Mouse (Mus musculus): Measurements from ENCODE around the gene Sept5. TPM values are rescaled to one million over a fixed set of nuclear protein-coding genes. Genes with fewer than 3 reads are reported as not detected.

Sept5 gene
- 100 to 1,000 TPM; 801 to 836 TPM for total RNA-seq (2021)
- long read RNA-seq, experiment 1, transcript Sept5-205 (11 exons, 3,678 nt) = major isoform, 500 of 605 reads
- long read RNA-seq, experiment 1, partial matches to known transcripts = 41 of 605 reads
- long read RNA-seq, experiment 1, other reads (novel, unspliced or antisense) = 64 of 605 reads
- long read RNA-seq, experiment 2, transcript Sept5-205 (11 exons, 3,678 nt) = major isoform, 505 of 604 reads
- long read RNA-seq, experiment 2, partial matches to known transcripts = 35 of 604 reads
- long read RNA-seq, experiment 2, other reads (novel, unspliced or antisense) = 64 of 604 reads

DNA sequence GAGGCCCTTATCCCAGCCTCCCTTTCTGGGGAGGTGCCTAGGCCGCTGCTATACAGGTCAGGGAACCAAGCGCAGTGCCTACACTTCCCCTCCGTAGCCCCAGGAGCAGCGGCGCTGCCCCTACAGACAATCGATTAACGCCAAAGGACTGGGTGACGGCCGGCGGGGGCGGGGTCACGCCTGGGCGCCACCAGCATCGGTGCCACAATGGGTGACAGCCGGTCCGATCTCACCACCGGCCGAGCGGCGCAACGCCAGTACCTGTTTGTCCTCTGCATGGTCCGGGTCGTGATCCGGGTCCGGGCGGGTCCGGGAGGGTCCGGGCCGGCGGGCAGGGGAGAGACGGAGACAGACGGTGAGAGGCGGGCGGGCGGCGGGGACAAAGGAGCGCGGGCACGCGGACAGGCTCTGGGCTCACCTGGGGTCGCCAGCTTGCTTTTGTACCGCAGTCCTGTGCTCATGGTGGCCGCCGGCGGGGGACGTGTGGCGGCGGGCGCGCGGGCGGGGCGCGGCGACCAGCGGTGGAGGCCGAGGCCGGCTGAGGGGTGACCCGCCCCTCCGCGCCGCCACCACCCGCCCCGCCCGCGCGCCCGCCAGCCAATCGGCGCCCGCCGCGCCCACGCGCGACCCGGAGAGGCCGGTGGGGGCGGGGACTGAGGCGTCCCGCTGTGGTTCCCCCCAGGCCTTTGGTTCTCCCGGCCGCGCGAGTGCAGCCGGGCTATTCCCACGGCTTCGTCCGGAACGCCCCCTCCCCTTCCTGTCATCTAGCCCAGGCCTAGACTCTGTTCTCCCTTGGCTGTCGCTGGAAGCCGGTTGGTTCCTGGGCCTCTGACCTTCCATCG, at the start of gene Sept5:
Gene Sept5 (minus strand): TSS at position 565 of the 842 bp plus-strand sequence.
- Histone ChIP-seq H3K27ac (peak within 1 kb of the TSS; percentile 93), H3K4me3 (peak within 1 kb of the TSS; percentile 84)
- no peak for TF ChIP-seq CTCF (IDR thresholded peaks at IDR 0.05)
- peak; percentile 81 to 82 for DNase-seq (ENCODE audit: extremely low spot score in 1 of 2, low spot score in 2 of 2)
- intact Hi-C loops (cut with DNase I) = loop anchor here (1.0 to 2.0 kb wide), 2 partner anchors 52 to 169 kb away; no protein-coding TSS in a partner anchor

DNA sequence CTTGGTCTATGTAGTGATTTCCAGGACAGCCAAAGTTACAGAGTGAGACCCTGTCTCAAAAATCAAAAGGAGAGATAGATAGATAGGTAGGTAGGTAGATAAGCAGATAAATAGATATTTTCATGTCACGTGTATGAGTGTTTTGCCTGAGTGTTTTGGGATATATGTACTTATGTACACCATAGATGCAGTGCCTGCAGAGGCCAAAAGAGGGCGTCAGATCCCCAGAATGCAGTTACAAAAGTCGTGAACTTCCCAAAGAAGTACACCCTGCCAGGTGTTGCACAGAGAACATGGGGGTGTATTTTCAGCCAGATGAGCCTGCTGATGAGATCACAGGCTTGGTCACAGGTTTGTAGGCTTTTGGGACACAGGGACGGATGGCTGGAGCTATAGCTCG, 49.4 kb upstream of the Sept5 start:
- H3K4me3 ChIP-seq = no peak overlapping the region
- TF ChIP-seq CTCF (IDR thresholded peaks at IDR 0.05) = peak; percentile 11
- intact Hi-C loops (cut with DNase I) = no loop called here
- H3K27ac ChIP-seq = no peak overlapping the region
- DNase-seq (ENCODE audit: extremely low spot score in 1 of 2, low spot score in 2 of 2) = no peak

DNA sequence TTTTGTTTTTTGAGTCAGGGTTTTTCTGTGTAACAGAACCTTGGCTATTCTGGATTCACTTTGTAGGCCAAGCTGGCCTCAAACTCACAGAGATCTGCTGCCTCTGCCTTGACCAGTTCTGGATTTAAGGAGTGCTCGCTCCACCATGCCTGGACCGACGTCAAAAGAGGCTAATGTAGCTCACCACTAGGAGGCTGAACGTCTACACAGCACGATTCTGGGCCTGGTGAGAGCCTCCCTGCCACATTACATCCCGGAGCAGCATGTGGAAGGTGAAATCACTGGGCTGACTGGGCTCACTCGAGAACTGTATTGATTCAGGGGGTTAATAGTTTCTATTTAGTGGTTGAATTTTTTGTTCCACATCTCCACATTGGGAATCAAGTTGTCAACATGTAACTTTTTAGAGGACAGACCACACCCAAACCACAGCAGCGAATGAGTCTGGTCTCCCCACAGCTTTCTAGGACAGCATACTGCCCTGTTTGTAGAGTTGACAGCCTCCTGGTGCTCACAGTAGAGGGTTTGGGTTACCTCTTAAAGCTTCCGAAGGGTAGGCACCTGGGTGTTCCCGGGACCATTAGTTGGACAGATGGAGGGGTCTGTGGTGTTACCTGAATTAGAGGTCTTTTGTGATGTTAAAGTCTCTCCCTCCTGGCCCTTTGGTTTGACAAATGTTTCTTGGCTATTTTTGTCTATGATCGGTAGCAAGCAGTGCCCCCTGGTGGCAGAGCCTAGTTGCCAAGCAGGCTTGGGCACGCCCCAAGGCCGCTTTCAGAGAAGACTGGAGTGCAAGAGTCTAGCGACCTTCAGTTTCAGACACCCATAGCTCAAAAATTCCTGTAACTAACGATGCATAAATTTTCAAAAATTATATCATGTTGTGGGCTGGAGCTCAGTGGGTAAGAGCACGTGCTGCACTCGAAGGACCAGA, 48.3 kb upstream of the Sept5 start:
- peak; percentile 56 to 65 for DNase-seq (ENCODE audit: extremely low spot score in 1 of 2, low spot score in 2 of 2)
- Histone ChIP-seq H3K4me3 (no peak overlapping the region), H3K27ac (no peak overlapping the region)
- peak; percentile 82 for TF ChIP-seq CTCF (IDR thresholded peaks at IDR 0.05)
- intact Hi-C loops (cut with DNase I) = loop anchor here (1.0 kb wide), 1 partner anchor 52 kb away; the partner anchor contains the start of gene Gm49601

DNA sequence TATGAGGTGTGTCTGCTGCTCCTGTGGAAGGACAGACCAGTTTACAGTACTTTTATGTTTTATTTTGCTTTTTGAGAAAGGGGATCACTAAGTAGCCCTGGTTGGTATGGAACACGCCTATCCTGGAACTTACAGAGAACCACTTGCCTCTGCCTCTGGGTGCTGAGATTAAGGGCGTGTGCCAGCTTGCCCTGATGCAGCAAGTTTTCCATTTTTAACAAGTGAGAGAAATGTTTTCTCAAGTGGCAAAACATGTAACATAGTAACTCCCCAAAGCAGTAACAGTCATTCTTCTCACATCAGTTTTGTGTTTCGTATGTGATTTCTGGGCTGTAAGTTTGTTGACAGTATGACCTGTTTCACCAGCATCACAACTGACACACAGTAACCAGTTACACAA, 43.3 kb upstream of the Sept5 start:
- DNase-seq (ENCODE audit: extremely low spot score in 1 of 2, low spot score in 2 of 2) = no peak
- intact Hi-C loops (cut with DNase I) = no loop called here
- no peak overlapping the region for H3K27ac ChIP-seq
- no peak overlapping the region for H3K4me3 ChIP-seq
- TF ChIP-seq CTCF (IDR thresholded peaks at IDR 0.05) = no peak

DNA sequence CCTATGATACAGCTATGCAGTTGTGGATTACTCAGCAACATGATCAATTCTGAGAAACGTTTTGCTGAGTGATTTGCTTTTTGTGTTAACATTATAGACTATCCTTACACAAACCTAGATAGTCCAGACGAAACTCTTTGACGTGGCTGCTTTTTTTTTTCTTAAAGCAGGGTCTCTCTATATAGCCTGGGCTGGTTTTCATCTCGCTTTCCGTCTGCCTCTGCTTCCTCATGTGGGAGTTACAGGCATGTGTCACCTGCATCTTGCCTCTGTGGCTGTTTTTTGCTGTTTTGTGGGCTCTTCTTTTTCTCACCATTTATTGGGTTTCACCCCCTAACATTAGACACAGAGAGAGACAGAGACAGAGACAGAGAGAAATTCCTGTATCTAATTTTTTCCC, 42.3 kb upstream of the Sept5 start:
- intact Hi-C loops (cut with DNase I) = no loop called here
- Histone ChIP-seq H3K27ac (no peak overlapping the region), H3K4me3 (no peak overlapping the region)

GRCm38 (mm10) chr16:18669914-18670313, 40.2 kb upstream of the Sept5 start:
- intact Hi-C loops (cut with DNase I) = no loop called here
- no peak for DNase-seq (ENCODE audit: extremely low spot score in 1 of 2, low spot score in 2 of 2)
- H3K27ac ChIP-seq = no peak overlapping the region
- TF ChIP-seq CTCF (IDR thresholded peaks at IDR 0.05) = no peak
- no peak overlapping the region for H3K4me3 ChIP-seq

More for the DNA sequence above, 42.3 kb upstream of the Sept5 start:
- TF ChIP-seq CTCF (IDR thresholded peaks at IDR 0.05) = no peak
- DNase-seq (ENCODE audit: extremely low spot score in 1 of 2, low spot score in 2 of 2) = no peak

DNA sequence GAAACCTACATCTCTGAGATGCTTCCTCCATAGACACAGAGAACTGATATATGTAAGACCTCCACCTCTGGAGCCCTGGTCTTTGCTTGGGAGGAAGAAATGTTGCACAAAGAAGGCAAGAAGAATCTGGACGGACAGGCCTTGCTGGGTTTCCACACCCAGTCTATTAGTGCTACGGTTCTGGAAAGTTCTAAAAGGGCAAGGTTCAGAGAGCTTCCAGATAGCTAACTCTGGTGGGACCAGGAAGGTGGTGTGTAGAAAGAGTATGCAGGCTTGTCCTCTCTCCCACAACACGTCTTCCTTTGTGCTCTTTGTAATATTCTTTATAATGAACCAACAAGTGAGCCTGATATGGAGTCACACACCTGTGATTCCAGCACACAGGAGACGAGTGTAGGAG, 28.8 kb upstream of the Sept5 start:
- intact Hi-C loops (cut with DNase I) = no loop called here
- DNase-seq (ENCODE audit: extremely low spot score in 1 of 2, low spot score in 2 of 2) = no peak
- no peak overlapping the region for H3K4me3 ChIP-seq
- no peak for TF ChIP-seq CTCF (IDR thresholded peaks at IDR 0.05)
- no peak overlapping the region for H3K27ac ChIP-seq

GRCm38 (mm10) chr16:18655372-18656098, 25.8 kb upstream of the Sept5 start:
- no peak for DNase-seq (ENCODE audit: extremely low spot score in 1 of 2, low spot score in 2 of 2)
- intact Hi-C loops (cut with DNase I) = no loop called here
- H3K27ac ChIP-seq = no peak overlapping the region
- H3K4me3 ChIP-seq = no peak overlapping the region
- no peak for TF ChIP-seq CTCF (IDR thresholded peaks at IDR 0.05)

- H3K4me3 ChIP-seq = no peak overlapping the region
- no peak for DNase-seq (ENCODE audit: extremely low spot score in 1 of 2, low spot score in 2 of 2)
- intact Hi-C loops (cut with DNase I) = no loop called here
- TF ChIP-seq CTCF (IDR thresholded peaks at IDR 0.05) = no peak
- H3K27ac ChIP-seq = no peak overlapping the region
Observed at GRCm38 (mm10) chr16:18653290-18654160, 23.8 kb upstream of the Sept5 start.

DNA sequence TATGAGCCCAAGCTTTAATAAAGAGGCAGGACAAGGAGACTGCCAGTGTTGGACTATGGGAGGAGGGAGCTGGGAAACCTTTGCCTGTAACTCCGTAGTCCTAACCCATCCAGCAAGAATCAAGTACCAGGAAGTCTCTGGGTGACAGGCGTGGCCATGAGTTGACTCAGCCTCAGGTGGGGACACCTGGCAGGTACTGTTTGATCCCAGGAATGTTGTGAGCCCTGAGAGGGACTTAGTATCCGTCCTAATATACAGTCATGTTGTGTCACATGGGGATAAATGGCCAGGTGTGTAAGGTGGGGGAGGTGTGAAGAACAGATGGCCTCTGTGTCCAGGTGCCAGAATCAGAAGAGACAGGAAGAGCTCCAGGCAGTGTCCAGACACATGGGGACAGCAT, 19.4 kb upstream of the Sept5 start:
- intact Hi-C loops (cut with DNase I) = no loop called here
- Histone ChIP-seq H3K4me3 (no peak overlapping the region), H3K27ac (no peak overlapping the region)
- no peak for DNase-seq (ENCODE audit: extremely low spot score in 1 of 2, low spot score in 2 of 2)
- TF ChIP-seq CTCF (IDR thresholded peaks at IDR 0.05) = no peak
